Mouse (Mus musculus): Measurements from ENCODE around the gene C2.

GRCm38 (mm10) chr17:34944362-34944761, 46.3 kb upstream of the C2 start:
- TF ChIP-seq POLR2A (IDR thresholded peaks at IDR 0.05; ENCODE audit: insufficient read length, low read depth) (no peak), SRF (IDR thresholded peaks at IDR 0.05; ENCODE audit: control insufficient read depth, insufficient read length, low read depth) (no peak), USF1 (IDR thresholded peaks at IDR 0.05; ENCODE audit: low read depth) (no peak), MAX (IDR thresholded peaks at IDR 0.05; ENCODE audit: low read depth) (no peak), E2F4 (IDR thresholded peaks at IDR 0.05; ENCODE audit: insufficient read depth) (no peak), MYOD1 (IDR thresholded peaks at IDR 0.05; ENCODE audit: control insufficient read depth in 1 of 3, insufficient read length in 2 of 3, low read depth in 2 of 3) (no peak), TCF3 (IDR thresholded peaks at IDR 0.05; ENCODE audit: insufficient read length, low read depth) (no peak)

Measured in myocyte (in vitro differentiated cells).